Mouse (Mus musculus) liver, postnatal 0 days (tissue): ENCODE measurements around the gene Ccer2. TPM values are rescaled to one million over a fixed set of nuclear protein-coding genes. Genes with fewer than 3 reads are reported as not detected.

Source experiments
- ATAC-seq: fragments of 200-750 bp; cut with Nextera tagmentation; 2 replicates; pipeline ENCODE4 v1.8.0; 2017; ENCODE audit warnings: mild to moderate bottlenecking, moderate library complexity
- DNase-seq: peaks from one replicate; pipeline ENCODE4 v3.0.0-alpha.2; 2016
- H3K27ac ChIP-seq: fragments of 300-500 bp; sonication (generic); 2 replicates; pipeline ENCODE4 v1.5.1; 2014; ENCODE audit warnings: antibody characterized with exemption, moderate library complexity, mild to moderate bottlenecking, low read depth
- H3K27me3 ChIP-seq: fragments of 300-500 bp; sonication (generic); 2 replicates; pipeline ENCODE4 v1.6.1; 2014; ENCODE audit warnings: low read length, control low read depth, mixed read lengths; ENCODE audit not compliant: insufficient read depth
- H3K36me3 ChIP-seq: fragments of 300-500 bp; sonication (generic); replicated peaks from 2 replicates; pipeline ENCODE4 v1.6.1; 2014; ENCODE audit warnings: mild to moderate bottlenecking, control low read depth, low read length, moderate library complexity, mixed read lengths; ENCODE audit not compliant: insufficient read depth
- H3K4me1 ChIP-seq: fragments of 300-500 bp; sonication (generic); 2 replicates; pipeline ENCODE4 v1.6.1; 2014; ENCODE audit warnings: antibody characterized with exemption, mild to moderate bottlenecking, control low read depth; ENCODE audit not compliant: insufficient read depth
- H3K4me2 ChIP-seq: fragments of 300-500 bp; sonication (generic); 2 replicates; pipeline ENCODE4 v1.6.1; 2014; ENCODE audit warnings: low read depth, mild to moderate bottlenecking, low read length, moderate library complexity, mixed read lengths
- H3K4me3 ChIP-seq: fragments of 300-500 bp; sonication (generic); 2 replicates; pipeline ENCODE4 v1.5.1; 2014; ENCODE audit warnings: low read depth, low read length
- H3K9ac ChIP-seq: fragments of 300-500 bp; sonication (generic); replicated peaks from 2 replicates; pipeline ENCODE4 v1.6.1; 2014; ENCODE audit warnings: mild to moderate bottlenecking, moderate library complexity
- H3K9me3 ChIP-seq: fragments of 300-500 bp; sonication (generic); 2 replicates; pipeline ENCODE4 v1.6.1; 2016; ENCODE audit warnings: mild to moderate bottlenecking, control low read depth, low read length, mixed read lengths
- CTCF ChIP-seq: sonication (generic); IDR thresholded peaks from 2 replicates; pipeline ENCODE4 v1.5.1; 2016; ENCODE audit warnings: antibody characterized with exemption, low read depth
- EP300 ChIP-seq: IDR thresholded peaks from 2 replicates; pipeline ENCODE4 v1.6.1; 2016; ENCODE audit warnings: antibody characterized with exemption, low read depth, mild to moderate bottlenecking
- WGBS: fragments of 180-500 bp; shearing (Covaris S2); extraction: QIAGEN DNeasy Blood & Tissue Kit; methylation state at CpG from one replicate; pipeline ENCODE4 v1.1.7; 2014; ENCODE audit not compliant: insufficient replicate concordance; 5-methylcytosine and 5-hydroxymethylcytosine counted together
- polyA plus RNA-seq: library from polyadenylated mRNA; unstranded; fragments of >200 nt; fragmentation: Nextera tagmentation; extraction: Ambion mirVana; gene quantifications from 2 replicates; pipeline ENCODE4 v1.2.1, GENCODE M21; 2015

The Ccer2 gene
- polyA plus RNA-seq = not detected in 2 replicates

DNA sequence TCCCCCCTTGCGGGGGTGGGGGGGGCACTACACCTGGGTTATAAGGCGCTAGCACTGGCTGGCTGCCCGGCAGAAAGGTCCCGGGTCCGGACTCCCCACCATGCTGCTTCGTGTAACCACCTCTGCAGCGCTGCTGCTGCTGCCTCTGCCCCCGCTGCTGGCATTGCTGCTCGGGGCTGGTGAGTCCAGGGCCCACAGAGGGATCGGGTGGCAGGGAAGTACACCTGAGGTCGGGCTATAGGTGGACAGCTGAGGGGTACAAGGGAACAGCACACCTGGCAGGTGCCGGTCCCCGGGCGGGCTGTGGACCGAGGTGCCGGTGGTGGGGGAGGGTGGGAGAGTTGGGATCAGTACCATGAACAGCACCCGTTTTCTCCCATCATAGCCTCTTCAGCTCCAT is at the start of gene Ccer2:
Ccer2 (plus strand) TSS at position 96 of the 400 bp plus-strand sequence.
- no peak within 1 kb of the TSS for H3K9ac ChIP-seq
- no peaks in the 10 kb centered on the region for H3K9me3 ChIP-seq
- H3K36me3 ChIP-seq = peaks cover 28% of the 10 kb centered on the region
- ATAC-seq = peak; percentile 26; the same call in 1 of the 2 replicates
- no peak within 1 kb of the TSS for H3K27ac ChIP-seq
- peaks cover 3% of the 10 kb centered on the region; the same call in 1 of the 2 replicates for H3K4me1 ChIP-seq
- H3K4me2 ChIP-seq = no peak within 1 kb of the TSS
- no peak within 1 kb of the TSS for H3K4me3 ChIP-seq
- TF ChIP-seq CTCF (no peak), EP300 (no peak)
- DNase-seq = no peak
- peaks cover 11% of the 10 kb centered on the region for H3K27me3 ChIP-seq
- 6% methylated on average over 15 of the region's 17 CpGs for WGBS

DNA sequence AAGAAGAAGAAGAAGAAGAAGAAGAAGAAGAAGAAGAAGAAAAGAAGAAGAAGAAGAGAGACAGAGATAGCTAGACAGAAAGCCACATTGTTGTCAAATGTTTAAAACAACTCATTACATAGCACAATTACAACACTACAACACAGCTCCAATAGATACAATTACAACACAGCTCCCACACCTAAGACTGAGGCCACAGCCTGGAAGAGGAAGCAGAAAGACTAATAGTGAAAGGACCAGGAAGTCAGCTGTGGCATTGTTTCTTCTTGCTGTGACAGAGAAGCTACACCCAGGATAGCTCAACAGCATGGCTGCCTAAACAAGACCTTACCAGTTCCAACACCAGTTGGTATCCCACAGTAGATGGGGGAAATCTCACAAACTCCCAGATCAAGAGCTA is 46.5 kb upstream of the Ccer2 start:
- no peaks in the 10 kb centered on the region for H3K4me1 ChIP-seq
- TF ChIP-seq CTCF = no peak
- TF ChIP-seq EP300 = no peak

GRCm38 (mm10) chr7:28710962-28711361 is 45.0 kb upstream of the Ccer2 start:
- H3K36me3 ChIP-seq = no peaks in the 10 kb centered on the region
- no peak overlapping the region for H3K4me3 ChIP-seq
- no peaks in the 10 kb centered on the region for H3K4me1 ChIP-seq
- ATAC-seq = no peak
- no peak overlapping the region for H3K4me2 ChIP-seq
- no peaks in the 10 kb centered on the region for H3K27me3 ChIP-seq
- H3K27ac ChIP-seq = no peak overlapping the region
- no peak overlapping the region for H3K9ac ChIP-seq
- WGBS = 65% methylated on average over 3 of the region's 3 CpGs
- H3K9me3 ChIP-seq = peaks cover 2% of the 10 kb centered on the region; the same call in 1 of the 2 replicates
- TF ChIP-seq CTCF (peak; percentile 39), EP300 (no peak)
- no peak for DNase-seq

More for the DNA sequence above, 46.5 kb upstream of the Ccer2 start:
- DNase-seq (no peak), ATAC-seq (no peak)
- Histone ChIP-seq H3K4me3 (no peak overlapping the region), H3K4me2 (no peak overlapping the region), H3K36me3 (no peaks in the 10 kb centered on the region), H3K9me3 (peaks cover 2% of the 10 kb centered on the region; the same call in 1 of the 2 replicates), H3K27ac (no peak overlapping the region), H3K27me3 (no peaks in the 10 kb centered on the region), H3K9ac (no peak overlapping the region)

DNA sequence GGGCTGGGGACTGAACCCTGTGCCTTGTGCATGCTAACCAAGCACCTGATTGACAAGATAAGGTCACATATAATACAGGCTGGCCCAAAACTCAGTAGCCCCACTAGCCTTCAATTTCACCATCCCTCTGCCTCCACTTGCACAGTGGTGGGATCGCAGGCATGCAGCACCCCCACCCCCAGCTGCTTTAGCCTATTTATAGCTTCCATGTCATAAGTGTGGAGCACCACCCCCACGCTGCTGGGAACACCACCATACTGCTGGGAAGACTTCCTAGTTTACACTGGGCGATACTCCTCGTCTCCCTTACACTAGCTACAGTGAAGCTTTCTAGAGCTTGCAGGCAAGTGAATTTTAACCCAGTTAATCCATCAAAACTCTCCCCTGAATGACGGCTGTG is 41.3 kb upstream of the Ccer2 start:
- H3K9me3 ChIP-seq = no peaks in the 10 kb centered on the region
- TF ChIP-seq EP300 = no peak
- no peak for TF ChIP-seq CTCF
- ATAC-seq (no peak), DNase-seq (no peak)
- no peaks in the 10 kb centered on the region for H3K27me3 ChIP-seq
- H3K4me1 ChIP-seq = peaks cover 4% of the 10 kb centered on the region; the same call in 1 of the 2 replicates
- H3K27ac ChIP-seq = no peak overlapping the region
- H3K4me3 ChIP-seq = no peak overlapping the region
- H3K36me3 ChIP-seq = no peaks in the 10 kb centered on the region
- no peak overlapping the region for H3K9ac ChIP-seq
- H3K4me2 ChIP-seq = no peak overlapping the region
- 72% methylated on average over 5 of the region's 5 CpGs for WGBS

GRCm38 (mm10) chr7:28715598-28715997 is 40.4 kb upstream of the Ccer2 start:
- no peak for TF ChIP-seq EP300
- peak; percentile 25 for TF ChIP-seq CTCF
- DNase-seq (no peak), ATAC-seq (no peak)
- 75% methylated on average over 2 of the region's 2 CpGs for WGBS
- Histone ChIP-seq H3K4me1 (peaks cover 4% of the 10 kb centered on the region; the same call in 1 of the 2 replicates), H3K27ac (no peak overlapping the region), H3K36me3 (no peaks in the 10 kb centered on the region), H3K9me3 (no peaks in the 10 kb centered on the region), H3K4me2 (no peak overlapping the region), H3K27me3 (no peaks in the 10 kb centered on the region), H3K4me3 (no peak overlapping the region), H3K9ac (no peak overlapping the region)

GRCm38 (mm10) chr7:28716590-28717281 is 39.2 kb upstream of the Ccer2 start, which contains the start of gene Fbxo17:
Gene Fbxo17 (plus strand): TSS chr7:28716804.
- ATAC-seq (peak; percentile 87), DNase-seq (peak; percentile 72)
- Histone ChIP-seq H3K27me3 (no peaks in the 10 kb centered on the region), H3K4me2 (peak within 1 kb of the TSS; percentile 76), H3K4me3 (peak within 1 kb of the TSS; percentile 47), H3K36me3 (no peaks in the 10 kb centered on the region), H3K9ac (peak within 1 kb of the TSS; percentile 70), H3K27ac (no peak within 1 kb of the TSS), H3K9me3 (no peaks in the 10 kb centered on the region), H3K4me1 (peaks cover 4% of the 10 kb centered on the region; the same call in 1 of the 2 replicates)
- 7% methylated on average over 36 of the region's 36 CpGs for WGBS
- peak; percentile 22; the same call in 1 of the 2 replicates for TF ChIP-seq CTCF
- TF ChIP-seq EP300 = no peak
